Mouse (Mus musculus) lung, adult 2 months (tissue): ENCODE data around the gene Nudt19. TPM values are rescaled to one million over a fixed set of nuclear protein-coding genes. Genes with fewer than 3 reads are reported as not detected.
"Not testable (repeated sequence)": the region's sequence is repeated elsewhere in the genome, so short reads cannot be mapped to it uniquely, and the experiment has no call there.

Source experiments
- DNase-seq: peaks from one replicate; pipeline ENCODE4 v3.0.0; 2022
- H3K4me1 ChIP-seq: fragments of 200-500 bp; 2 replicates; pipeline ENCODE4 v1.6.1; 2011; ENCODE audit warnings: low read length; ENCODE audit not compliant: control insufficient read depth, insufficient read depth
- H3K4me3 ChIP-seq: fragments of 200-500 bp; replicated peaks from 2 replicates; pipeline ENCODE3; 2011; ENCODE audit warnings: low read depth, mild to moderate bottlenecking, control low read depth, low read length; ENCODE audit errors: extremely low read depth
- CTCF ChIP-seq: fragments of 200-500 bp; IDR thresholded peaks from 2 replicates; pipeline ENCODE4 v1.5.1; 2011; ENCODE audit warnings: mild to moderate bottlenecking, low read length, control low read depth; ENCODE audit not compliant: insufficient read depth
- POLR2A ChIP-seq: fragments of 200-500 bp; IDR thresholded peaks from 2 replicates; pipeline ENCODE4 v1.6.1; 2011; ENCODE audit warnings: low read depth, mild to moderate bottlenecking, control low read depth, low read length, borderline replicate concordance; ENCODE audit errors: extremely low read depth
- WGBS: fragments of 180-500 bp; shearing (Covaris S2); methylation state at CpG from one replicate; pipeline ENCODE4 v1.1.7; 2018; 5-methylcytosine and 5-hydroxymethylcytosine counted together
- polyA plus RNA-seq: library from polyadenylated mRNA; depleted of rRNA; stranded (reverse); fragments of >200 nt; gene quantifications from 2 replicates; pipeline ENCODE4 v1.2.3, GENCODE M21; 2012; rRNA removed

Nudt19 gene
- polyA plus RNA-seq, 1 experiment = 20.6 TPM

DNA sequence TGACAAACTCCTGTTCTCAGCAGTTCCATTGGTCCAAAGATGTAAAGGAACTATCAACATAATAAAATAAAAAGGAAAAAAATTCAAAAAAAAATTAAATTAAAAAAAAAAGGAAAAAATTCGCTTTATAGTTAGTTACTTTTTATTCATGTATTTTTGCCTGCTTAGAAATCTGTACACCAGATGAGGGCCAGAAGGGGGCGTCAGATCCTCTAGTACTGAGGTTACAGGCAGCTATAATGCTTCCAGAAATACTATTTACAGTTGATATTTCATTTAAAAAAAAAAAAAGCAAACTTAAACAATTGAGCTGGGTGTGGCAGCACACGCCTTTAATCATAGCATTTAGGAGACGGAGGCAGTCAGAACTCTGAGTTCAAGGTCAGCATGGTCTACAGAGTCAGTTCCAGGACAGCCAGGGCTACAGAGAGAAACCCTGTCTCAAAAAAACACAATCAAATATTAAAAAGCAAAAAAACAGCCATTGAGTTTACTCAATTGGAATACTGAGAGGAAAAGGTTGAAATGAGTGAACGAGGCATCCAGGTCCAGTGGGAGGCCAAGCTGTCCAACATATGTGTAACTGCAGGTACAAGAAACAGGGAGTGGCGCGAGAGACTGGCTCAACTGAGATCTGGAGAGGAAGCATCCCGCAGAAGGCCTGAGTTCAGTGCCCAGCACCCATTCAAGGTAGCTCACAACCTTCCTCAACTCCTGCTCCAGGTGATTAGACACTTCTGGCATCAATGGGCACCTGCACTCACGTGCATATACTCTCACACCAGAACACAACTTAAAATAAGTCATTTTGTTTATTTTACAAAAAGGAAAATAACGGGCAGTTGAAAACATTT lies 2.1 kb downstream of the Nudt19 start:
- H3K4me1 ChIP-seq = peaks cover 3% of the 10 kb centered on the region; the same call in 1 of the 2 replicates
- H3K4me3 ChIP-seq = no peak overlapping the region
- WGBS = 56% methylated on average over 10 of the region's 10 CpGs
- TF ChIP-seq POLR2A = no peak
- TF ChIP-seq CTCF = no peak
- no peak for DNase-seq

DNA sequence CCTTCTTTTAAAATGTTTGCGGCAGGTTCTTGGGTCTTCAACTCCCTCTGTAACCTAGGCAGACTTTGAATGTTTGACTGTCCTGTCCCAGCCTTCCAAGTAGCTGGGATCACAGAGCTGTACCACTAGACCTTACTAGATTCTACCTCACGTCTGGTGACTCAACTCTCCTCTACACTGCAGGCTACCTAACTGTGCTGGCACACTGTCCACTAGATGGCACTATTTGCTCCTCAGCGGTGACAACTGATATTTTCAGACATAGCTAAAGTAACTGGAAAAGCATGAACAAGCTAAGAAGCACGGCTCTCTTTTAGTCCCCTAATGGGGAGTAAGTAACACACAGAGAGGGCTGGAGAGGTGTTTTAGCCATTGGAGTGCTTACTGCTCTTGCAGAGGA lies 10.2 kb downstream of the Nudt19 start:
- Histone ChIP-seq H3K4me1 (no peaks in the 10 kb centered on the region), H3K4me3 (no peak overlapping the region)
- TF ChIP-seq CTCF = peak; percentile 74
- TF ChIP-seq POLR2A = no peak
- WGBS = 33% methylated on average over 4 of the region's 4 CpGs
- DNase-seq = peak; percentile 39

- H3K4me3 ChIP-seq = no peak within 1 kb of the TSS
- no peak for DNase-seq
- H3K4me1 ChIP-seq = no peaks in the 10 kb centered on the region
- TF ChIP-seq POLR2A (no peak), CTCF (no peak)
- 92% methylated on average over 17 of the region's 17 CpGs for WGBS
Observed at GRCm38 (mm10) chr7:35537562-35537961, 18.5 kb downstream of the Nudt19 start, which contains the start of gene Tdrd12. TSS of gene Tdrd12 (minus strand) at chr7:35537745.

- TF ChIP-seq CTCF = no peak
- TF ChIP-seq POLR2A = no peak
- DNase-seq = no peak
- WGBS = 44% methylated on average over 12 of the region's 12 CpGs
- no peak overlapping the region for H3K4me3 ChIP-seq
- H3K4me1 ChIP-seq = no peaks in the 10 kb centered on the region
Observed at GRCm38 (mm10) chr7:35535750-35536512, 20.2 kb downstream of the Nudt19 start.

DNA sequence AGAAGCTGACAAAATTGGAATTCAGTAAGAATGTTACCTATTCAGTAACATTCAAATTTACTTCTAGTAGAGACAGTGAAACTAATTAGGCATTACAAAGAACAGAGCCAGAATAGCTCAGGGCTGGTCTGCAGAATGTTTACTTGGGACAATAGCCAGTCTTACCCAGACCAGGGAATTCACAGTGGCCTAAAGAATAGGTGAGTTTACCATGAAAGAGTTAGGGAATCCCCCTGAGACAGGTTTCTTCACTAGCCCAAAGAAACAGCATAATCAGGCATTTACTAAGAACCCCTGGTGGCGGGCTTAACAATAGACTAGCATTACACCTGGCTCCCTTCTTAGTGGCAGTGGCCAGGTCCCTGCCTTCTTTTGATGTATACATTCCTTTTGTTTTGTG lies 25.6 kb downstream of the Nudt19 start:
- WGBS = 70% methylated on average over 1 of the region's 1 CpGs
- not testable (repeated sequence) for H3K4me3 ChIP-seq

GRCm38 (mm10) chr7:35530026-35530425 lies 26.1 kb downstream of the Nudt19 start:
- 74% methylated on average over 3 of the region's 3 CpGs for WGBS
- TF ChIP-seq CTCF (no peak), POLR2A (no peak)
- no peak for DNase-seq
- Histone ChIP-seq H3K4me1 (no peaks in the 10 kb centered on the region), H3K4me3 (no peak overlapping the region)

More for the DNA sequence above, 25.6 kb downstream of the Nudt19 start:
- not testable (repeated sequence) for DNase-seq, H3K4me1 ChIP-seq

DNA sequence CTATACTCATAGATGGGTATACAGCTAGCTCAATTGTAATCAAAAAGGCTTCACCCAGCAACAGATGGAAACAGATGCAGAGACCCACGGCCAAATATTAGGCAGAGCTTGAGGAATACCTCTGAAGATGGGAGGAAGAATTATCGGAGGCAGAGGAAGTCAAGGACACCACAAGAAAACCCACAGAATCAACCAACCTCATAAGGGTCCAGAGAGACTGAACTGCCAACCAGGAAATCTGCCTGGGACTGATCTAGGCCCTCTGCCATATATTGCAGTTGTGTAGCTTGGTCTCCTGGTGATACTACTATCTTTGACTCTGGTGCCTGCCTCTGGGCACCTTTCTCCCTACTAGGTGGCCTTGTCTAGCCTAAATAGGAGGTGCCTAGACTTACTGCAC lies 29.3 kb downstream of the Nudt19 start:
- H3K4me3 ChIP-seq = no peak overlapping the region
- no peak for DNase-seq
- 62% methylated on average over 2 of the region's 2 CpGs for WGBS
- no peaks in the 10 kb centered on the region for H3K4me1 ChIP-seq
- no peak for TF ChIP-seq POLR2A
- no peak for TF ChIP-seq CTCF

GRCm38 (mm10) chr7:35501995-35502394 lies 54.1 kb downstream of the Nudt19 start:
- 20% methylated on average over 4 of the region's 4 CpGs for WGBS
- no peak for TF ChIP-seq POLR2A
- TF ChIP-seq CTCF = peak; percentile 4; the same call in 1 of the 2 replicates
- no peak for DNase-seq
- Histone ChIP-seq H3K4me1 (no peaks in the 10 kb centered on the region), H3K4me3 (no peak overlapping the region)

DNA sequence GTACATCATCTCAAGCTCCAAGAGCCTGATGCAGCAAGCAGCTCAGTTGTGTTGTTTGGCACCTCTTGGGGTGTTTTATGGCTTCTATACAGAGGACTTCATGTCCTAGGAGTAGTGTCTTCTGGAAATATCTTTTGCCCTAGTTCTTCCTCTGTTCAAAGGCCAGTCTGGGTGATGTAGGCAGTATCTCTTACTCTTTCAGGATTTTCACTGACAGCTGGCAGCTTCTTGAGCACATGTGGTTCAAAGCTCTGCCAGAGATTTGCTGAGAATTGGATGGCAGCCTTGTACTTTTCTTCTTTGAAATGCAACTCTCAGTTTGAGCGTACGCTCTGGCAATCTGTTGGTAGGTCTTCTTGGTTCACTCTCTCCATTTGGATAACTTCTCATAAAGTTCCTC lies 58.6 kb downstream of the Nudt19 start:
- DNase-seq = no peak
- 94% methylated on average over 2 of the region's 2 CpGs for WGBS
- TF ChIP-seq POLR2A (no peak), CTCF (no peak)
- Histone ChIP-seq H3K4me3 (no peak overlapping the region), H3K4me1 (no peaks in the 10 kb centered on the region)

Other genes with a start within 250 kb of the Nudt19 start
- gene Gpatch1, start 237.9 kb downstream of the Nudt19 start, polyA plus RNA-seq = 4.9 and 5.7 TPM in 2 replicates
- 7.5 and 11.0 TPM in 2 replicates for gene Rhpn2, start 222.1 kb downstream of the Nudt19 start, polyA plus RNA-seq
- gene Faap24, start 159.5 kb downstream of the Nudt19 start, polyA plus RNA-seq = 2.7 and 4.0 TPM in 2 replicates
- gene Cep89, start 159.3 kb downstream of the Nudt19 start, polyA plus RNA-seq = 9.0 and 15.6 TPM in 2 replicates
- gene Slc7a9, start 107.5 kb downstream of the Nudt19 start, polyA plus RNA-seq = 0.06 TPM in 1 of 2 replicates, not detected in the other
- 0.04 and 0.06 TPM in 2 replicates for gene Tdrd12, start 18.6 kb downstream of the Nudt19 start, polyA plus RNA-seq
- 0.06 and 0.11 TPM in 2 replicates for gene Rgs9bp, start 29.3 kb upstream of the Nudt19 start, polyA plus RNA-seq
- 23.4 and 28.7 TPM in 2 replicates for gene Ankrd27, start 29.9 kb upstream of the Nudt19 start, polyA plus RNA-seq
- gene Pdcd5, start 91.2 kb upstream of the Nudt19 start, polyA plus RNA-seq = 33.1 and 45.9 TPM in 2 replicates
- 7.2 and 10.9 TPM in 2 replicates for gene Dpy19l3, start 198.2 kb upstream of the Nudt19 start, polyA plus RNA-seq
- 5.9 and 8.1 TPM in 2 replicates for gene Zfp507, start 246.7 kb upstream of the Nudt19 start, polyA plus RNA-seq